Mouse (Mus musculus) retina, adult 2 months (tissue): Measurements from ENCODE around the gene D11Wsu47e.

Experiments used
- DNase-seq: peaks from one replicate; pipeline ENCODE4 v3.0.0-alpha.2; 2012; ENCODE audit warnings: low read depth, low spot score

Gene D11Wsu47e

GRCm38 (mm10) chr11:113733631-113734364, 49.6 kb downstream of the D11Wsu47e start:
- no peak for DNase-seq

- no peak for DNase-seq
These were observed 50.9 kb downstream of the D11Wsu47e start for GRCm38 (mm10) chr11:113735151-113735550.

GRCm38 (mm10) chr11:113736848-113737552, 52.8 kb downstream of the D11Wsu47e start:
- no peak for DNase-seq

GRCm38 (mm10) chr11:113737553-113737854, 53.3 kb downstream of the D11Wsu47e start:
- DNase-seq: no peak

- no peak for DNase-seq
These were observed 53.7 kb downstream of the D11Wsu47e start for GRCm38 (mm10) chr11:113737912-113738311.

- no peak for DNase-seq
These were observed 55.0 kb downstream of the D11Wsu47e start for GRCm38 (mm10) chr11:113739213-113739612.

- no peak for DNase-seq
These were observed 55.9 kb downstream of the D11Wsu47e start for GRCm38 (mm10) chr11:113740100-113740499.

GRCm38 (mm10) chr11:113742998-113743397, 58.8 kb downstream of the D11Wsu47e start:
- DNase-seq: no peak
